Mouse (Mus musculus) gastrocnemius, adult 8-10 months (tissue): ENCODE measurements around the gene Dbn1. TPM values are rescaled to one million over a fixed set of nuclear protein-coding genes. Genes with fewer than 3 reads are reported as not detected.

Source experiments
- microRNA-seq: library from miRNA; unstranded; fragments of <30 nt; microRNA quantifications from one replicate; pipeline ENCODE4 v1.2.0, GENCODE M21; 2022
- total RNA-seq, 4 experiments: library from RNA; stranded (reverse); gene quantifications; 2 replicates each; pipeline ENCODE4 v1.2.4; 2022

Gene Dbn1
- total RNA-seq, 4 experiments from 2014 or later, result 2.9 to 4.0 (median 3.4) TPM

Small RNA genes lying within 50 kb of the gene (microRNA-seq; reads per million reads assigned to microRNA genes)
- gene Mir6943, result not detected
- not detected for gene Mir6944
- 13.3 reads per million, percentile 10 among the genes with 10 or more reads in this experiment for gene Mir6945

Other genes with a start within 250 kb of the Dbn1 start
- 10 to 100 TPM; 12.6 to 19.7 (median 16.9) TPM for gene Prelid1, start 167.6 kb downstream of the Dbn1 start, total RNA-seq
- 10 to 100 TPM; 32.0 to 37.3 (median 34.5) TPM for gene Rab24, start 166.2 kb downstream of the Dbn1 start, total RNA-seq
- gene Mxd3, start 158.3 kb downstream of the Dbn1 start, total RNA-seq, result not detected
- 10 to 100 TPM; 32.5 to 39.6 (median 34.6) TPM for gene Lman2, start 125.3 kb downstream of the Dbn1 start, total RNA-seq
- gene Rgs14, start 118.4 kb downstream of the Dbn1 start, total RNA-seq, result under 1 TPM in 2 of 4 experiments, not detected in 2; 0.29 to 0.35 TPM
- not detected for gene Slc34a1, start 89.9 kb downstream of the Dbn1 start, total RNA-seq
- gene Pfn3, start 72.9 kb downstream of the Dbn1 start, total RNA-seq, result not detected
- gene F12, start 61.3 kb downstream of the Dbn1 start, total RNA-seq, result not detected
- gene Grk6, start 43.0 kb downstream of the Dbn1 start, total RNA-seq, result 1 to 10 TPM; 6.9 to 9.7 (median 9.4) TPM
- gene Prr7, start 23.8 kb downstream of the Dbn1 start, total RNA-seq, result under 1 TPM in 2 of 4 experiments, not detected in 2; 0.20 to 0.39 TPM
- gene Pdlim7, start 25.6 kb upstream of the Dbn1 start, total RNA-seq, result 100 to 1,000 TPM; 476 to 539 (median 493) TPM
- 1 to 10 TPM in 1 of 4 experiments, under 1 TPM in 3; 0.61 to 1.1 (median 0.79) TPM for gene Dok3, start 41.2 kb upstream of the Dbn1 start, total RNA-seq
- gene Ddx41, start 48.5 kb upstream of the Dbn1 start, total RNA-seq, result 10 to 100 TPM in 1 of 4 experiments, 1 to 10 TPM in 3; 8.3 to 12.2 (median 9.2) TPM
- 10 to 100 TPM in 3 of 4 experiments, 1 to 10 TPM in 1; 7.8 to 14.0 (median 10.1) TPM for gene Fam193b, start 83.0 kb upstream of the Dbn1 start, total RNA-seq
- 10 to 100 TPM; 54.1 to 64.0 (median 60.1) TPM for gene Tmed9, start 85.6 kb upstream of the Dbn1 start, total RNA-seq
- gene B4galt7, start 111.8 kb upstream of the Dbn1 start, total RNA-seq, result 1 to 10 TPM; 4.8 to 5.8 (median 5.1) TPM
- 10 to 100 TPM in 1 of 4 experiments, 1 to 10 TPM in 3; 7.8 to 11.9 (median 8.7) TPM for gene Caml, start 134.9 kb upstream of the Dbn1 start, total RNA-seq
- 10 to 100 TPM; 20.3 to 27.5 (median 23.8) TPM for gene Ddx46, start 146.9 kb upstream of the Dbn1 start, total RNA-seq
- 10 to 100 TPM; 28.4 to 32.8 (median 30.8) TPM for gene B230219D22Rik, start 205.0 kb upstream of the Dbn1 start, total RNA-seq
- 10 to 100 TPM; 31.8 to 40.0 (median 34.2) TPM for gene Txndc15, start 226.5 kb upstream of the Dbn1 start, total RNA-seq
- gene Pcbd2, start 239.3 kb upstream of the Dbn1 start, total RNA-seq, result 10 to 100 TPM; 17.5 to 22.8 (median 19.3) TPM